Mouse (Mus musculus): ENCODE results near the gene Epn2. TPM values are rescaled to one million over a fixed set of nuclear protein-coding genes. Genes with fewer than 3 reads are reported as not detected.

Gene Epn2
- polyA plus RNA-seq, 1 experiment, result 76.0 TPM

- Histone ChIP-seq H3K36me3 (ENCODE audit: control insufficient read depth, insufficient read depth, low read length, poor library complexity, severe bottlenecking) (peaks cover 22% of the 10 kb centered on the region), H3K4me3 (ENCODE audit: low read depth, low read length) (no peak overlapping the region), H3K27ac (ENCODE audit: insufficient read depth, low read length) (no peak overlapping the region), H3K9me3 (replicated peaks; ENCODE audit: control insufficient read depth, insufficient read depth, low read length, poor library complexity, severe bottlenecking) (no peaks in the 10 kb centered on the region), H3K4me1 (ENCODE audit: control insufficient read depth, insufficient read depth, low read length) (peaks cover 2% of the 10 kb centered on the region), H3K27me3 (ENCODE audit: control insufficient read depth, insufficient read depth, low read length, poor library complexity, severe bottlenecking) (no peaks in the 10 kb centered on the region), H3K9ac (ENCODE audit: low read depth, poor library complexity, severe bottlenecking) (peak overlapping the region; percentile 5)
- TF ChIP-seq EP300 (IDR thresholded peaks at IDR 0.05; ENCODE audit: insufficient read depth, low read depth, low read length) (no peak), POLR2A (IDR thresholded peaks at IDR 0.05; ENCODE audit: insufficient read depth, low read length) (no peak), CTCF (IDR thresholded peaks at IDR 0.05; ENCODE audit: low read depth, low read length) (no peak)
Observed at GRCm38 (mm10) chr11:61485541-61486457, 93.7 kb downstream of the Epn2 start.

DNA sequence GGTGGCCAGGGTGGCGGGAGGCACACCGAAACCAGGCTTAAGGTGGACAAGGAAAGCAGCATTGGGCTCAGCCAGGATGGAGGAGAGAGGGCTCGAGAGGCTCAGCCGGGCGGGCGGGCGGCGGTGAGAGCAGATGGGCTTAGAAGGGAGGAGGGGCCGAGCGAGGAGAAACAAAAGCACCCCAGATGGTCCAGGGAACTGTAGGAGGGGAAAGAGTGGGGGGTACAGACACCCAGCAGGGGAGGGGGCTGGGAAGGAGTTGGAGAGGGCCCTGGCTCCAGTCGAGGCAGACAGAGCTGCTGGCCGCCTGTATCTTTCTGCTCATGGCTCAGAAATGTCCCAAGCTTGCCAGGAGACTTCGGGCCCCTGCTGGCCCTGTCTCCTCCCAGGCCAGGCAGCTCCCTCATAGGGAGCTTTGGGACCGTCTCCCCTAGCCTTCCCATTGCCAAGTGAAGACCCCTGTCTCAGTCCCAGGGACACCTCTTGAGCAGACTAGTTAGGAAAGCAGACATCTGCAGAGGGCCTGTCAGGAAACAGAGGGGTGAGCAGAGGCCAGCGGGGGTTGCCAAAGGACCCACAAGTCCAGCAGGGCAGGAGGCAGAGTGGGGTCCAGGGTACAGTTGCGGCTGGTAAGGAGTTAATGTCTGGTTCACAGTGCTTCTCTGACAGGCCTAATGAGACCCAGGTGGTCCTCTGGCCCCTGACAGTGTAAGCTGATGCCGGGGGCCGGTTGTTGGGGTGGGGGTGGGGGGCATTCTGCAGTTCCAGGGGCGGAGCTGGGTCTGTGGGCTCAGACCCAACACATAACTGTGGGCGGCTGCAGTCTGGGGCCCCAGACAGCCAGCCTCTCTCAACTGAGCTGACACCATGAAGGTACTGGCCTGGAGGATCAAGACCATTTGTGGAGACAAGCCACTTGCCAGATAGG lies 94.6 kb downstream of the Epn2 start, which contains the start of gene Mfap4:
Mfap4 (plus strand) TSS at position 819 of the 928 bp plus-strand sequence.
- H3K4me3 ChIP-seq (ENCODE audit: low read depth, low read length), result peak within 1 kb of the TSS; percentile 11; the same call in 1 of the 2 replicates
- no peaks in the 10 kb centered on the region for H3K27me3 ChIP-seq (ENCODE audit: control insufficient read depth, insufficient read depth, low read length, poor library complexity, severe bottlenecking)
- H3K4me1 ChIP-seq (ENCODE audit: control insufficient read depth, insufficient read depth, low read length), result peaks cover 2% of the 10 kb centered on the region
- H3K36me3 ChIP-seq (ENCODE audit: control insufficient read depth, insufficient read depth, low read length, poor library complexity, severe bottlenecking), result peaks cover 15% of the 10 kb centered on the region
- no peak within 1 kb of the TSS for H3K27ac ChIP-seq (ENCODE audit: insufficient read depth, low read length)
- H3K9ac ChIP-seq (ENCODE audit: low read depth, poor library complexity, severe bottlenecking), result peak within 1 kb of the TSS; percentile 5
- H3K9me3 ChIP-seq (replicated peaks; ENCODE audit: control insufficient read depth, insufficient read depth, low read length, poor library complexity, severe bottlenecking), result no peaks in the 10 kb centered on the region
- TF ChIP-seq EP300 (IDR thresholded peaks at IDR 0.05; ENCODE audit: insufficient read depth, low read depth, low read length), result 0 out of 2 replicates have a peak, but pooled peaks have one; percentile 19
- TF ChIP-seq CTCF (IDR thresholded peaks at IDR 0.05; ENCODE audit: low read depth, low read length), result no peak

- no peaks in the 10 kb centered on the region for H3K9me3 ChIP-seq (replicated peaks; ENCODE audit: control insufficient read depth, insufficient read depth, low read length, poor library complexity, severe bottlenecking)
Observed at GRCm38 (mm10) chr11:61484256-61484612, 95.3 kb downstream of the Epn2 start.

DNA sequence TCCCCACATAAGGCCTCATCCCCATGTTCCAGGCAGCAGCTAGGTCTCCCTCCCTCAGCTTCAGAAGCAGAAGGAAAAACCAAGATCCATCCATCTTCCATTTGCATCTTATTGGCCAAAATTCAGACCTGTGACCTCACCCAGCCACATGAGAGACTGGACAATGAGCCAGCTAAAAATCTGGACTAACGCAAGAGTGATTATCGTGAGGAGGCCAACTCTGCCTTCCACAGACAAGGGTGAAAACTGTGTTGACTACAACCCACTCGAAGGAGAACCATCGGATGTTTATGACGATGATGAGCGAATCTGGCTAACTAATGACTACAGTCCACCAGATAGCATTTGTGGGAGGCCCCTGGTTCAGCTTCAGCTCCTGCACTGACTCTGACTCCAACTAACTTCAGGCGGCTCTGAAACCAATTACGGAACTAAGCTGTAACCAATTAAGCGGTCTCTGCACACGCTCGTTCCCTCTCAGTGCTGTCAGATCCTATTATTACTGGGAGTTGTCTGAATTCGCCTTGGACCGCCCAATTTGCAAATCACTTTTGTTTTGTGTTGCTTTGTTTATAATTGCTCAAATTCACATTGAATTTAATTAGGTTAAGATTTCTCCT lies 96.2 kb downstream of the Epn2 start:
- TF ChIP-seq CTCF (IDR thresholded peaks at IDR 0.05; ENCODE audit: low read depth, low read length) (no peak), POLR2A (IDR thresholded peaks at IDR 0.05; ENCODE audit: insufficient read depth, low read length) (no peak), EP300 (IDR thresholded peaks at IDR 0.05; ENCODE audit: insufficient read depth, low read depth, low read length) (no peak)
- no peaks in the 10 kb centered on the region for H3K27me3 ChIP-seq (ENCODE audit: control insufficient read depth, insufficient read depth, low read length, poor library complexity, severe bottlenecking)
- no peak overlapping the region for H3K4me3 ChIP-seq (ENCODE audit: low read depth, low read length)

More at GRCm38 (mm10) chr11:61484256-61484612, 95.3 kb downstream of the Epn2 start:
- Histone ChIP-seq H3K27me3 (ENCODE audit: control insufficient read depth, insufficient read depth, low read length, poor library complexity, severe bottlenecking) (no peaks in the 10 kb centered on the region), H3K36me3 (ENCODE audit: control insufficient read depth, insufficient read depth, low read length, poor library complexity, severe bottlenecking) (peaks cover 9% of the 10 kb centered on the region), H3K4me1 (ENCODE audit: control insufficient read depth, insufficient read depth, low read length) (peaks cover 2% of the 10 kb centered on the region), H3K27ac (ENCODE audit: insufficient read depth, low read length) (no peak overlapping the region), H3K9ac (ENCODE audit: low read depth, poor library complexity, severe bottlenecking) (peak overlapping the region; percentile 5), H3K4me3 (ENCODE audit: low read depth, low read length) (peak overlapping the region; percentile 11; the same call in 1 of the 2 replicates)
- TF ChIP-seq EP300 (IDR thresholded peaks at IDR 0.05; ENCODE audit: insufficient read depth, low read depth, low read length) (no peak), CTCF (IDR thresholded peaks at IDR 0.05; ENCODE audit: low read depth, low read length) (no peak), POLR2A (IDR thresholded peaks at IDR 0.05; ENCODE audit: insufficient read depth, low read length) (no peak)

GRCm38 (mm10) chr11:61481239-61482090 lies 98.0 kb downstream of the Epn2 start:
- Histone ChIP-seq H3K4me1 (ENCODE audit: control insufficient read depth, insufficient read depth, low read length) (peaks cover 3% of the 10 kb centered on the region), H3K27ac (ENCODE audit: insufficient read depth, low read length) (no peak overlapping the region), H3K27me3 (ENCODE audit: control insufficient read depth, insufficient read depth, low read length, poor library complexity, severe bottlenecking) (no peaks in the 10 kb centered on the region), H3K9me3 (replicated peaks; ENCODE audit: control insufficient read depth, insufficient read depth, low read length, poor library complexity, severe bottlenecking) (no peaks in the 10 kb centered on the region), H3K9ac (ENCODE audit: low read depth, poor library complexity, severe bottlenecking) (no peak overlapping the region), H3K36me3 (ENCODE audit: control insufficient read depth, insufficient read depth, low read length, poor library complexity, severe bottlenecking) (no peaks in the 10 kb centered on the region), H3K4me3 (ENCODE audit: low read depth, low read length) (no peak overlapping the region)
- TF ChIP-seq CTCF (IDR thresholded peaks at IDR 0.05; ENCODE audit: low read depth, low read length) (no peak), EP300 (IDR thresholded peaks at IDR 0.05; ENCODE audit: insufficient read depth, low read depth, low read length) (no peak), POLR2A (IDR thresholded peaks at IDR 0.05; ENCODE audit: insufficient read depth, low read length) (no peak)

More for the DNA sequence above, 96.2 kb downstream of the Epn2 start:
- H3K9me3 ChIP-seq (replicated peaks; ENCODE audit: control insufficient read depth, insufficient read depth, low read length, poor library complexity, severe bottlenecking), result no peaks in the 10 kb centered on the region
- H3K27ac ChIP-seq (ENCODE audit: insufficient read depth, low read length), result no peak overlapping the region
- no peaks in the 10 kb centered on the region for H3K36me3 ChIP-seq (ENCODE audit: control insufficient read depth, insufficient read depth, low read length, poor library complexity, severe bottlenecking)
- no peak overlapping the region for H3K9ac ChIP-seq (ENCODE audit: low read depth, poor library complexity, severe bottlenecking)
- peaks cover 2% of the 10 kb centered on the region for H3K4me1 ChIP-seq (ENCODE audit: control insufficient read depth, insufficient read depth, low read length)

Measured in ES-Bruce4 (cell line).